Mouse (Mus musculus) liver, adult (tissue): ENCODE data around the gene Raph1.

ENCODE experiments used
- GATA4 ChIP-seq: IDR thresholded peaks from 2 replicates; pipeline ENCODE4 v1.6.1; 2014; ENCODE audit warnings: mild to moderate bottlenecking, low read length; ENCODE audit not compliant: insufficient replicate concordance

The Raph1 gene

GRCm38 (mm10) chr1:60579886-60580285, 13.0 kb upstream of the Raph1 start:
- no peak for TF ChIP-seq GATA4

GRCm38 (mm10) chr1:60572699-60573098, 5.8 kb upstream of the Raph1 start:
- no peak for TF ChIP-seq GATA4

GRCm38 (mm10) chr1:60569741-60570140, 2.8 kb upstream of the Raph1 start:
- TF ChIP-seq GATA4, result no peak

- no peak for TF ChIP-seq GATA4
Observed at GRCm38 (mm10) chr1:60569210-60569609, 2.3 kb upstream of the Raph1 start.

- no peak for TF ChIP-seq GATA4
Observed at GRCm38 (mm10) chr1:60567321-60567720, 417 bp upstream of the Raph1 start.

- no peak for TF ChIP-seq GATA4
Observed at GRCm38 (mm10) chr1:60565931-60566630, 823 bp downstream of the Raph1 start.

- TF ChIP-seq GATA4, result no peak
Observed at GRCm38 (mm10) chr1:60565270-60565920, 1.5 kb downstream of the Raph1 start.

GRCm38 (mm10) chr1:60564691-60565090, 2.2 kb downstream of the Raph1 start:
- no peak for TF ChIP-seq GATA4

- TF ChIP-seq GATA4, result no peak
Observed at GRCm38 (mm10) chr1:60563021-60563420, 3.9 kb downstream of the Raph1 start.

GRCm38 (mm10) chr1:60543681-60544080, 23.2 kb downstream of the Raph1 start:
- TF ChIP-seq GATA4, result no peak

- TF ChIP-seq GATA4, result no peak
Observed at GRCm38 (mm10) chr1:60539272-60539671, 27.6 kb downstream of the Raph1 start.

- TF ChIP-seq GATA4, result no peak
Observed at GRCm38 (mm10) chr1:60534932-60535331, 32.0 kb downstream of the Raph1 start.

- no peak for TF ChIP-seq GATA4
Observed at GRCm38 (mm10) chr1:60530636-60531035, 36.3 kb downstream of the Raph1 start.

GRCm38 (mm10) chr1:60530107-60530506, 36.8 kb downstream of the Raph1 start:
- TF ChIP-seq GATA4, result no peak

GRCm38 (mm10) chr1:60510584-60510983, 56.3 kb downstream of the Raph1 start:
- no peak for TF ChIP-seq GATA4

GRCm38 (mm10) chr1:60503456-60503855, 63.4 kb downstream of the Raph1 start:
- no peak for TF ChIP-seq GATA4

GRCm38 (mm10) chr1:60493421-60493820, 73.5 kb downstream of the Raph1 start:
- TF ChIP-seq GATA4, result no peak
